Mouse (Mus musculus) spleen, adult 2 months (tissue): ENCODE data around the gene Mrpl58.

ENCODE experiments used
- CTCF ChIP-seq: fragments of 200-500 bp; IDR thresholded peaks from 2 replicates; pipeline ENCODE4 v1.5.1; 2011; ENCODE audit warnings: mild to moderate bottlenecking, inconsistent platforms; ENCODE audit not compliant: insufficient read depth, insufficient read length, insufficient replicate concordance; ENCODE audit errors: extremely low read depth
- POLR2A ChIP-seq: fragments of 200-500 bp; IDR thresholded peaks from 2 replicates; pipeline ENCODE4 v1.6.1; 2011; ENCODE audit warnings: low read depth, low read length, inconsistent platforms

GRCm38 (mm10) chr11:115405723-115406122 is 2.2 kb downstream of the Mrpl58 start:
- no peak for TF ChIP-seq CTCF
- TF ChIP-seq POLR2A = no peak
